Mouse (Mus musculus) hindbrain, embryonic 10.5 days (tissue): ENCODE results near the gene Map1s. TPM values are rescaled to one million over a fixed set of nuclear protein-coding genes. Genes with fewer than 3 reads are reported as not detected.

Source experiments
- DNase-seq: peaks from one replicate; pipeline ENCODE4 v3.0.0-alpha.2; 2017; ENCODE audit warnings: low spot score
- H3K27ac ChIP-seq: fragments of 300-500 bp; sonication (generic); 2 replicates; pipeline ENCODE4 v1.5.1; 2016; ENCODE audit warnings: mild to moderate bottlenecking, moderate library complexity
- H3K27me3 ChIP-seq: fragments of 300-500 bp; sonication (generic); 2 replicates; pipeline ENCODE4 v1.6.1; 2016; ENCODE audit warnings: mild to moderate bottlenecking; ENCODE audit not compliant: poor library complexity, insufficient read depth, severe bottlenecking
- H3K36me3 ChIP-seq: fragments of 300-500 bp; sonication (generic); 2 replicates; pipeline ENCODE4 v1.6.1; 2016; ENCODE audit warnings: mild to moderate bottlenecking, moderate library complexity
- H3K4me1 ChIP-seq: fragments of 300-500 bp; sonication (generic); replicated peaks from 2 replicates; pipeline ENCODE4 v1.6.1; 2016; ENCODE audit warnings: mild to moderate bottlenecking
- H3K4me3 ChIP-seq: fragments of 300-500 bp; sonication (generic); 2 replicates; pipeline ENCODE4 v1.5.1; 2016; ENCODE audit warnings: mild to moderate bottlenecking, moderate library complexity
- H3K9me3 ChIP-seq: fragments of 300-500 bp; sonication (generic); 2 replicates; pipeline ENCODE4 v1.6.1; 2016; ENCODE audit warnings: mild to moderate bottlenecking, moderate library complexity
- WGBS: fragments of 180-500 bp; shearing (Covaris S2); methylation state at CpG from one replicate; pipeline ENCODE4 v1.1.7; 2016; 5-methylcytosine and 5-hydroxymethylcytosine counted together
- microRNA counts: library from miRNA; unstranded; fragments of <30 nt; microRNA quantifications from one replicate; lab custom pipeline; 2017
- polyA plus RNA-seq: library from polyadenylated mRNA; unstranded; fragments of >200 nt; fragmentation: Nextera tagmentation; extraction: Ambion mirVana; gene quantifications from 2 replicates; pipeline ENCODE4 v1.2.1, GENCODE M21; 2016

The Map1s gene
- polyA plus RNA-seq, 1 experiment from 2014 or later = 74.5 TPM

- Histone ChIP-seq H3K4me3 (no peak overlapping the region), H3K27me3 (no peaks in the 10 kb centered on the region), H3K4me1 (no peaks in the 10 kb centered on the region), H3K36me3 (no peaks in the 10 kb centered on the region), H3K9me3 (no peaks in the 10 kb centered on the region), H3K27ac (no peak overlapping the region)
- WGBS = 67% methylated on average over 2 of the region's 2 CpGs
- no peak for DNase-seq
Measured at GRCm38 (mm10) chr8:70941478-70941877, 35.7 kb downstream of the Map1s start.

- no peak overlapping the region for H3K4me3 ChIP-seq
- H3K9me3 ChIP-seq = no peaks in the 10 kb centered on the region
- WGBS = 43% methylated on average over 1 of the region's 1 CpGs
- no peak overlapping the region for H3K27ac ChIP-seq
- no peaks in the 10 kb centered on the region for H3K4me1 ChIP-seq
- H3K27me3 ChIP-seq = no peaks in the 10 kb centered on the region
- DNase-seq = no peak
- no peaks in the 10 kb centered on the region for H3K36me3 ChIP-seq
Measured at GRCm38 (mm10) chr8:70943187-70943586, 37.5 kb downstream of the Map1s start.

GRCm38 (mm10) chr8:70949847-70950246 lies 44.1 kb downstream of the Map1s start:
- Histone ChIP-seq H3K27ac (no peak overlapping the region), H3K4me1 (no peaks in the 10 kb centered on the region), H3K4me3 (no peak overlapping the region), H3K36me3 (no peaks in the 10 kb centered on the region), H3K27me3 (no peaks in the 10 kb centered on the region), H3K9me3 (no peaks in the 10 kb centered on the region)
- DNase-seq = no peak
- 70% methylated on average over 1 of the region's 1 CpGs for WGBS

- H3K4me1 ChIP-seq = no peaks in the 10 kb centered on the region
- no peaks in the 10 kb centered on the region for H3K36me3 ChIP-seq
- H3K27me3 ChIP-seq = no peaks in the 10 kb centered on the region
- no peak for DNase-seq
- H3K4me3 ChIP-seq = no peak overlapping the region
- no peak overlapping the region for H3K27ac ChIP-seq
- no peaks in the 10 kb centered on the region for H3K9me3 ChIP-seq
- 80% methylated on average over 14 of the region's 14 CpGs for WGBS
Measured at GRCm38 (mm10) chr8:70960703-70961472, 55.2 kb downstream of the Map1s start.

GRCm38 (mm10) chr8:70964159-70964558 lies 58.4 kb downstream of the Map1s start:
- Histone ChIP-seq H3K27me3 (no peaks in the 10 kb centered on the region), H3K9me3 (0 out of 2 replicates have a peak, but pooled peaks cover 5% of the 10 kb centered on the region), H3K4me3 (no peak overlapping the region), H3K4me1 (no peaks in the 10 kb centered on the region), H3K36me3 (no peaks in the 10 kb centered on the region), H3K27ac (no peak overlapping the region)
- WGBS = 8% methylated on average over 3 of the region's 3 CpGs
- peak; percentile 24 for DNase-seq

GRCm38 (mm10) chr8:70964861-70965260 lies 59.1 kb downstream of the Map1s start:
- DNase-seq = no peak
- no peaks in the 10 kb centered on the region for H3K36me3 ChIP-seq
- 0 out of 2 replicates have a peak, but pooled peaks cover 5% of the 10 kb centered on the region for H3K9me3 ChIP-seq
- H3K27ac ChIP-seq = no peak overlapping the region
- no peak overlapping the region for H3K4me3 ChIP-seq
- H3K27me3 ChIP-seq = no peaks in the 10 kb centered on the region
- H3K4me1 ChIP-seq = no peaks in the 10 kb centered on the region

MicroRNAs encoded within 50 kb of the gene (microRNA counts, 519-probe panel; counts per million panel counts)
- 1,255 counts per million, percentile 77 among the panel's probes with 10 or more counts for microRNA mmu-miR-1969 (lab: Ali Mortazavi, UCI)

Other genes with a start within 250 kb of the Map1s start
- gene Pgpep1, start 245.5 kb upstream of the Map1s start, polyA plus RNA-seq = 87.4 and 141 TPM in 2 replicates
- 344 and 354 TPM in 2 replicates for gene Lsm4, start 232.7 kb upstream of the Map1s start, polyA plus RNA-seq
- 64.6 and 128 TPM in 2 replicates for gene Jund, start 207.0 kb upstream of the Map1s start, polyA plus RNA-seq
- gene Iqcn, start 202.5 kb upstream of the Map1s start, polyA plus RNA-seq = 0.07 TPM in 1 of 2 replicates, not detected in the other
- gene Gm3336, start 187.4 kb upstream of the Map1s start, polyA plus RNA-seq = not detected in 2 replicates
- gene Pde4c, start 182.2 kb upstream of the Map1s start, polyA plus RNA-seq = 0.63 and 0.69 TPM in 2 replicates
- gene Rab3a, start 151.3 kb upstream of the Map1s start, polyA plus RNA-seq = 24.8 and 70.3 TPM in 2 replicates
- gene Mpv17l2, start 145.0 kb upstream of the Map1s start, polyA plus RNA-seq = 35.0 and 40.6 TPM in 2 replicates
- gene Pik3r2, start 129.2 kb upstream of the Map1s start, polyA plus RNA-seq = 73.4 and 82.1 TPM in 2 replicates
- 11.4 and 18.2 TPM in 2 replicates for gene Mast3, start 100.9 kb upstream of the Map1s start, polyA plus RNA-seq
- gene Il12rb1, start 97.5 kb upstream of the Map1s start, polyA plus RNA-seq = 0.05 TPM in 1 of 2 replicates, not detected in the other
- gene Arrdc2, start 66.2 kb upstream of the Map1s start, polyA plus RNA-seq = 7.3 and 8.7 TPM in 2 replicates
- 6.2 and 19.3 TPM in 2 replicates for gene Kcnn1, start 42.7 kb upstream of the Map1s start, polyA plus RNA-seq
- gene Ccdc124, start 32.0 kb upstream of the Map1s start, polyA plus RNA-seq = 172 and 182 TPM in 2 replicates
- 0.39 and 0.59 TPM in 2 replicates for gene Slc5a5, start 13.2 kb upstream of the Map1s start, polyA plus RNA-seq
- 3,443 and 3,791 TPM in 2 replicates for gene Rpl18a, start 8.5 kb upstream of the Map1s start, polyA plus RNA-seq